In genomic region chr3:86712758-86713157, GRCm38 (mm10) we compare ENCODE assay signal across 21 mouse cellular contexts.
DNase-seq lines count a peak whose midpoint lies in the region; ATAC-seq lines count a peak whose summit lies in the region.
"Had no signal": no experiment of that assay in that cellular context is flagged by ENCODE, and none has a peak within 500 bp of the region (broad histone marks: within the 10 kb centered on the region; RNA-seq: fewer than 3 reads in every experiment).

No protein-coding gene starts in this region.

- no peak overlapping the region for H3K4me2 ChIP-seq in forebrain, embryonic 13.5 days
- H3K4me2 ChIP-seq in intestine, embryonic 14.5 days (ENCODE audit: low read length): no peak overlapping the region
- H3K4me2 ChIP-seq in intestine, embryonic 16.5 days (ENCODE audit: low read depth, low read length): no peak overlapping the region
- H3K4me2 ChIP-seq: limb, embryonic 12.5 days; liver, embryonic 11.5 days had no signal

- 11% methylated on average over 3 of the region's 3 CpGs for WGBS in forebrain, embryonic 13.5 days
- WGBS in forebrain, embryonic 10.5 days: 28% methylated on average over 3 of the region's 3 CpGs
- WGBS in intestine, embryonic 14.5 days: 42% methylated on average over 3 of the region's 3 CpGs
- 51% methylated on average over 3 of the region's 3 CpGs for WGBS in intestine, embryonic 16.5 days
- 50% methylated on average over 3 of the region's 3 CpGs for WGBS in embryonic facial prominence, embryonic 10.5 days

- H3K4me1 ChIP-seq in forebrain, embryonic 13.5 days: no peaks in the 10 kb centered on the region
- peaks cover 25% of the 10 kb centered on the region for H3K4me1 ChIP-seq in forebrain, embryonic 10.5 days
- H3K4me1 ChIP-seq in intestine, embryonic 14.5 days (replicated peaks; ENCODE audit: control insufficient read depth, insufficient read depth, low read length): peaks cover 31% of the 10 kb centered on the region
- peaks cover 8% of the 10 kb centered on the region for H3K4me1 ChIP-seq in intestine, embryonic 16.5 days (ENCODE audit: control insufficient read depth, insufficient read depth, low read length)
- peaks cover 46% of the 10 kb centered on the region for H3K4me1 ChIP-seq in embryonic facial prominence, embryonic 10.5 days

- H3K36me3 ChIP-seq in forebrain, embryonic 13.5 days (ENCODE audit: poor library complexity, severe bottlenecking): no peaks in the 10 kb centered on the region
- no peaks in the 10 kb centered on the region for H3K36me3 ChIP-seq in forebrain, embryonic 10.5 days (replicated peaks)
- no peaks in the 10 kb centered on the region for H3K36me3 ChIP-seq in intestine, embryonic 14.5 days (ENCODE audit: control insufficient read depth, insufficient read depth, low read length)
- no peaks in the 10 kb centered on the region for H3K36me3 ChIP-seq in intestine, embryonic 16.5 days (ENCODE audit: control insufficient read depth, insufficient read depth, low read length)
- H3K36me3 ChIP-seq in embryonic facial prominence, embryonic 10.5 days (replicated peaks): no peaks in the 10 kb centered on the region

- H3K9me3 ChIP-seq in forebrain, embryonic 13.5 days (replicated peaks): no peaks in the 10 kb centered on the region
- H3K9me3 ChIP-seq in forebrain, embryonic 10.5 days: no peaks in the 10 kb centered on the region
- no peaks in the 10 kb centered on the region for H3K9me3 ChIP-seq in intestine, embryonic 14.5 days (ENCODE audit: control insufficient read depth, low read length)
- H3K9me3 ChIP-seq in intestine, embryonic 16.5 days (ENCODE audit: control insufficient read depth, low read length): no peaks in the 10 kb centered on the region
- no peaks in the 10 kb centered on the region for H3K9me3 ChIP-seq in embryonic facial prominence, embryonic 10.5 days
- H3K9me3 ChIP-seq: limb, embryonic 12.5 days had no signal

- no peak overlapping the region for H3K9ac ChIP-seq in forebrain, embryonic 13.5 days
- no peak overlapping the region for H3K9ac ChIP-seq in intestine, embryonic 14.5 days (ENCODE audit: low read length)
- H3K9ac ChIP-seq in intestine, embryonic 16.5 days (ENCODE audit: low read depth, low read length): no peak overlapping the region
- H3K9ac ChIP-seq: limb, embryonic 12.5 days; liver, postnatal 0 days had no signal

- peak; percentile 50; the same call in 1 of the 2 replicates for ATAC-seq in forebrain, embryonic 13.5 days
- no peak for ATAC-seq in intestine, embryonic 14.5 days (replicated peaks; ENCODE audit: low FRiP score, low TSS enrichment, low read depth)
- ATAC-seq in intestine, embryonic 16.5 days: no peak
- ATAC-seq: inflammation-experienced regulatory T-cells, adult 6 months; liver, postnatal 0 days; lung, postnatal 0 days had no signal

- DNase-seq in forebrain, embryonic 10.5 days (ENCODE audit: extremely low spot score, low spot score): no peak
- DNase-seq in intestine, embryonic 14.5 days (ENCODE audit: low spot score): no peak
- DNase-seq in embryonic facial prominence, embryonic 10.5 days (ENCODE audit: low spot score): no peak
- DNase-seq in retina, embryonic 14.5 days (ENCODE audit: low spot score): peak; percentile 52
- DNase-seq in cerebellum, postnatal 36 days: no peak
- DNase-seq: adrenal gland, postnatal 10 days; cerebellum, adult 8-10 months; gastrocnemius, adult 2 months; kidney, adult 8-10 months; kidney, postnatal 14 days; liver, postnatal 0 days; right cerebral cortex, postnatal 25 days; thymus, postnatal 14 days had no signal

- no peak overlapping the region for H3K4me3 ChIP-seq in forebrain, embryonic 13.5 days
- no peak overlapping the region for H3K4me3 ChIP-seq in forebrain, embryonic 10.5 days
- H3K4me3 ChIP-seq in intestine, embryonic 14.5 days (ENCODE audit: low read depth, low read length): no peak overlapping the region
- no peak overlapping the region for H3K4me3 ChIP-seq in intestine, embryonic 16.5 days (ENCODE audit: low read length)
- H3K4me3 ChIP-seq in embryonic facial prominence, embryonic 10.5 days: no peak overlapping the region
- H3K4me3 ChIP-seq: gastrocnemius, adult 2 months; limb, embryonic 12.5 days; myocyte had no signal

- peaks cover 51% of the 10 kb centered on the region for H3K27me3 ChIP-seq in forebrain, embryonic 13.5 days
- H3K27me3 ChIP-seq in forebrain, embryonic 10.5 days (ENCODE audit: poor library complexity, severe bottlenecking): peaks cover 90% of the 10 kb centered on the region
- no peaks in the 10 kb centered on the region for H3K27me3 ChIP-seq in intestine, embryonic 14.5 days (replicated peaks; ENCODE audit: control insufficient read depth, insufficient read depth, low read length)
- no peaks in the 10 kb centered on the region for H3K27me3 ChIP-seq in intestine, embryonic 16.5 days (replicated peaks; ENCODE audit: control insufficient read depth, insufficient read depth, low read length)
- no peaks in the 10 kb centered on the region; the same call in 1 of the 2 replicates for H3K27me3 ChIP-seq in embryonic facial prominence, embryonic 10.5 days (replicated peaks; ENCODE audit: low read depth, poor library complexity, severe bottlenecking)
- H3K27me3 ChIP-seq: limb, embryonic 12.5 days had no signal

- no peak overlapping the region for H3K27ac ChIP-seq in forebrain, embryonic 13.5 days
- H3K27ac ChIP-seq in forebrain, embryonic 10.5 days: no peak overlapping the region
- H3K27ac ChIP-seq in intestine, embryonic 14.5 days (ENCODE audit: low read depth): peak overlapping the region; percentile 43; the same call in 1 of the 2 replicates
- H3K27ac ChIP-seq in intestine, embryonic 16.5 days (ENCODE audit: low read length): no peak overlapping the region
- H3K27ac ChIP-seq in embryonic facial prominence, embryonic 10.5 days (replicated peaks): peak overlapping the region; percentile 68; the same call in 1 of the 2 replicates
- H3K27ac ChIP-seq: gastrocnemius, adult 2 months; limb, embryonic 12.5 days; macrophage had no signal

Comparison
In these comparisons a context has a peak if more than half of its experiments do, and no peak if none do; other contexts are left out.
1. H3K27ac ChIP-seq: peak in intestine, embryonic 14.5 days (single experiment) and embryonic facial prominence, embryonic 10.5 days (single experiment); none in forebrain, embryonic 13.5 days (single experiment), forebrain, embryonic 10.5 days (single experiment) and intestine, embryonic 16.5 days (single experiment).